Mouse (Mus musculus) adrenal gland, postnatal 25 days (tissue): ENCODE results near the gene Slc25a21. TPM values are rescaled to one million over a fixed set of nuclear protein-coding genes. Genes with fewer than 3 reads are reported as not detected.

Experiments used
- DNase-seq: peaks from one replicate; pipeline ENCODE4 v3.0.0; 2021; ENCODE audit warnings: mixed read lengths
- total RNA-seq: library from RNA; stranded (reverse); gene quantifications from 2 replicates; pipeline ENCODE4 v1.2.3, GENCODE M21; 2021

Slc25a21 gene
- total RNA-seq, 1 experiment from 2014 or later, result 0.91 TPM

GRCm38 (mm10) chr12:57184401-57185147 is 12.7 kb downstream of the Slc25a21 start:
- DNase-seq, result no peak

- no peak for DNase-seq
These were observed 17.6 kb downstream of the Slc25a21 start for GRCm38 (mm10) chr12:57179465-57180188.

- no peak for DNase-seq
These were observed 18.5 kb downstream of the Slc25a21 start for GRCm38 (mm10) chr12:57178818-57179217.

GRCm38 (mm10) chr12:57163294-57163693 is 34.0 kb downstream of the Slc25a21 start:
- DNase-seq, result no peak

- DNase-seq, result no peak
These were observed 34.4 kb downstream of the Slc25a21 start for GRCm38 (mm10) chr12:57162840-57163239.

GRCm38 (mm10) chr12:57159904-57160303 is 37.4 kb downstream of the Slc25a21 start:
- DNase-seq, result no peak

GRCm38 (mm10) chr12:57158266-57158665 is 39.0 kb downstream of the Slc25a21 start:
- DNase-seq, result no peak

GRCm38 (mm10) chr12:57138937-57139336 is 58.3 kb downstream of the Slc25a21 start:
- DNase-seq, result no peak

- no peak for DNase-seq
These were observed 59.5 kb downstream of the Slc25a21 start for GRCm38 (mm10) chr12:57137809-57138208.

GRCm38 (mm10) chr12:57118602-57119001 is 78.7 kb downstream of the Slc25a21 start:
- no peak for DNase-seq

- no peak for DNase-seq
These were observed 81.8 kb downstream of the Slc25a21 start for GRCm38 (mm10) chr12:57115516-57115915.

GRCm38 (mm10) chr12:57109363-57109762 is 87.9 kb downstream of the Slc25a21 start:
- DNase-seq, result no peak

- DNase-seq, result no peak
These were observed 95.0 kb downstream of the Slc25a21 start for GRCm38 (mm10) chr12:57102322-57102721.

- no peak for DNase-seq
These were observed 96.7 kb downstream of the Slc25a21 start for GRCm38 (mm10) chr12:57100549-57100948.

- no peak for DNase-seq
These were observed 98.2 kb downstream of the Slc25a21 start for GRCm38 (mm10) chr12:57099066-57099465.

GRCm38 (mm10) chr12:57098371-57098770 is 98.9 kb downstream of the Slc25a21 start:
- no peak for DNase-seq

GRCm38 (mm10) chr12:57093107-57093506 is 104.2 kb downstream of the Slc25a21 start:
- DNase-seq, result no peak

- DNase-seq, result no peak
These were observed 112.8 kb downstream of the Slc25a21 start for GRCm38 (mm10) chr12:57084519-57084918.

- no peak for DNase-seq
These were observed 113.7 kb downstream of the Slc25a21 start for GRCm38 (mm10) chr12:57083533-57083932.

- DNase-seq, result no peak
These were observed 120.7 kb downstream of the Slc25a21 start for GRCm38 (mm10) chr12:57076606-57077005.

- DNase-seq, result no peak
These were observed 124.7 kb downstream of the Slc25a21 start for GRCm38 (mm10) chr12:57072616-57073015.

GRCm38 (mm10) chr12:57068607-57069006 is 128.7 kb downstream of the Slc25a21 start:
- DNase-seq, result no peak

- no peak for DNase-seq
These were observed 177.5 kb downstream of the Slc25a21 start for GRCm38 (mm10) chr12:57019737-57020136.

GRCm38 (mm10) chr12:57016845-57017244 is 180.4 kb downstream of the Slc25a21 start:
- no peak for DNase-seq
